Mouse (Mus musculus) intestine, embryonic 14.5 days (tissue): Measurements from ENCODE around the gene Gzmk. TPM values are rescaled to one million over a fixed set of nuclear protein-coding genes. Genes with fewer than 3 reads are reported as not detected.

ENCODE experiments used
- ATAC-seq: fragments of 200-750 bp; cut with Nextera tagmentation; replicated peaks from 2 replicates; pipeline ENCODE4 v1.8.0; 2017; ENCODE audit warnings: low read depth, moderate number of reproducible peaks, moderate TSS enrichment, moderate library complexity; ENCODE audit not compliant: low FRiP score, low TSS enrichment
- DNase-seq: peaks from one replicate; pipeline ENCODE4 v3.0.0-alpha.2; 2018; ENCODE audit warnings: low spot score
- H3K27ac ChIP-seq: fragments of 300-500 bp; sonication (generic); 2 replicates; pipeline ENCODE4 v1.5.1; 2014; ENCODE audit warnings: low read depth, mild to moderate bottlenecking, control low read depth
- H3K27me3 ChIP-seq: fragments of 300-500 bp; sonication (generic); replicated peaks from 2 replicates; pipeline ENCODE4 v1.6.1; 2014; ENCODE audit warnings: low read length, control low read depth; ENCODE audit not compliant: control insufficient read depth, insufficient read depth
- H3K36me3 ChIP-seq: fragments of 300-500 bp; sonication (generic); 2 replicates; pipeline ENCODE4 v1.6.1; 2014; ENCODE audit warnings: low read length, control low read depth; ENCODE audit not compliant: control insufficient read depth, insufficient read depth
- H3K4me1 ChIP-seq: fragments of 300-500 bp; sonication (generic); replicated peaks from 2 replicates; pipeline ENCODE4 v1.6.1; 2014; ENCODE audit warnings: low read length, control low read depth, mixed read lengths; ENCODE audit not compliant: control insufficient read depth, insufficient read depth
- H3K4me2 ChIP-seq: fragments of 300-500 bp; sonication (generic); 2 replicates; pipeline ENCODE4 v1.6.1; 2014; ENCODE audit warnings: low read length
- H3K4me3 ChIP-seq: fragments of 300-500 bp; sonication (generic); 2 replicates; pipeline ENCODE4 v1.5.1; 2014; ENCODE audit warnings: low read depth, low read length, control low read depth, mixed read lengths
- H3K9ac ChIP-seq: fragments of 300-500 bp; sonication (generic); 2 replicates; pipeline ENCODE4 v1.6.1; 2014; ENCODE audit warnings: mild to moderate bottlenecking, low read length
- H3K9me3 ChIP-seq: fragments of 300-500 bp; sonication (generic); 2 replicates; pipeline ENCODE4 v1.6.1; 2016; ENCODE audit warnings: low read length, control low read depth; ENCODE audit not compliant: control insufficient read depth
- WGBS: fragments of 180-500 bp; shearing (Covaris S2); extraction: QIAGEN DNeasy Blood & Tissue Kit; methylation state at CpG from one replicate; pipeline ENCODE4 v1.1.7; 2014; 5-methylcytosine and 5-hydroxymethylcytosine counted together
- polyA plus RNA-seq: library from polyadenylated mRNA; unstranded; fragments of >200 nt; fragmentation: Nextera tagmentation; extraction: Ambion mirVana; gene quantifications from 2 replicates; pipeline ENCODE4 v1.2.1, GENCODE M21; 2014

Gzmk gene
- 0.13 TPM in 1 of 2 replicates, not detected in the other for polyA plus RNA-seq

GRCm38 (mm10) chr13:113225811-113226210 lies at the start of gene Gzmk:
Gene Gzmk (minus strand): TSS chr13:113225908.
- DNase-seq = no peak

GRCm38 (mm10) chr13:113271189-113271588 lies 45.5 kb upstream of the Gzmk start:
- no peaks in the 10 kb centered on the region for H3K27me3 ChIP-seq
- no peak overlapping the region for H3K9ac ChIP-seq
- ATAC-seq (no peak), DNase-seq (no peak)
- no peak overlapping the region for H3K27ac ChIP-seq
- no peak overlapping the region for H3K4me2 ChIP-seq
- 93% methylated on average over 8 of the region's 8 CpGs for WGBS
- H3K4me3 ChIP-seq = no peak overlapping the region
- H3K9me3 ChIP-seq = no peaks in the 10 kb centered on the region
- no peaks in the 10 kb centered on the region for H3K36me3 ChIP-seq
- no peaks in the 10 kb centered on the region for H3K4me1 ChIP-seq

More at GRCm38 (mm10) chr13:113225811-113226210, at the start of gene Gzmk:
- no peak within 1 kb of the TSS for H3K4me3 ChIP-seq
- H3K4me2 ChIP-seq = no peak within 1 kb of the TSS
- H3K27ac ChIP-seq = no peak within 1 kb of the TSS
- no peak within 1 kb of the TSS for H3K9ac ChIP-seq
- WGBS = 48% methylated on average over 7 of the region's 7 CpGs
- ATAC-seq = no peak
- H3K9me3 ChIP-seq = no peaks in the 10 kb centered on the region
- 0 out of 2 replicates have a peak, but pooled peaks cover 6% of the 10 kb centered on the region for H3K4me1 ChIP-seq
- H3K36me3 ChIP-seq = no peaks in the 10 kb centered on the region
- no peaks in the 10 kb centered on the region for H3K27me3 ChIP-seq

GRCm38 (mm10) chr13:113269777-113270776 lies 44.4 kb upstream of the Gzmk start:
- H3K36me3 ChIP-seq = no peaks in the 10 kb centered on the region
- H3K4me1 ChIP-seq = no peaks in the 10 kb centered on the region
- no peaks in the 10 kb centered on the region for H3K27me3 ChIP-seq
- no peak overlapping the region for H3K4me3 ChIP-seq
- no peaks in the 10 kb centered on the region for H3K9me3 ChIP-seq
- H3K4me2 ChIP-seq = no peak overlapping the region
- WGBS = 58% methylated on average over 18 of the region's 18 CpGs
- no peak overlapping the region for H3K27ac ChIP-seq
- DNase-seq = peak; percentile 88
- ATAC-seq = peak; percentile 51; the same call in 1 of the 2 replicates
- no peak overlapping the region for H3K9ac ChIP-seq

GRCm38 (mm10) chr13:113267204-113267603 lies 41.5 kb upstream of the Gzmk start:
- Histone ChIP-seq H3K4me2 (no peak overlapping the region), H3K27me3 (no peaks in the 10 kb centered on the region), H3K9ac (no peak overlapping the region), H3K27ac (no peak overlapping the region), H3K9me3 (no peaks in the 10 kb centered on the region), H3K4me1 (no peaks in the 10 kb centered on the region), H3K36me3 (no peaks in the 10 kb centered on the region), H3K4me3 (no peak overlapping the region)
- DNase-seq = no peak
- 77% methylated on average over 3 of the region's 3 CpGs for WGBS
- no peak for ATAC-seq

- H3K9ac ChIP-seq = no peak overlapping the region
These were observed 40.8 kb upstream of the Gzmk start for GRCm38 (mm10) chr13:113266495-113266951.

GRCm38 (mm10) chr13:113265257-113265656 lies 39.5 kb upstream of the Gzmk start:
- H3K27me3 ChIP-seq = no peaks in the 10 kb centered on the region
- DNase-seq = peak; percentile 87
- H3K4me2 ChIP-seq = no peak overlapping the region
- H3K27ac ChIP-seq = no peak overlapping the region
- no peak overlapping the region for H3K4me3 ChIP-seq
- H3K9me3 ChIP-seq = no peaks in the 10 kb centered on the region
- H3K36me3 ChIP-seq = no peaks in the 10 kb centered on the region
- H3K9ac ChIP-seq = no peak overlapping the region
- ATAC-seq = no peak
- WGBS = 25% methylated on average over 13 of the region's 13 CpGs
- H3K4me1 ChIP-seq = no peaks in the 10 kb centered on the region

More at GRCm38 (mm10) chr13:113266495-113266951, 40.8 kb upstream of the Gzmk start:
- DNase-seq = peak; percentile 94
- no peaks in the 10 kb centered on the region for H3K9me3 ChIP-seq
- no peak; the same call in 1 of the 2 replicates for ATAC-seq
- no peaks in the 10 kb centered on the region for H3K36me3 ChIP-seq
- H3K27me3 ChIP-seq = no peaks in the 10 kb centered on the region
- H3K27ac ChIP-seq = no peak overlapping the region
- no peak overlapping the region for H3K4me3 ChIP-seq
- no peaks in the 10 kb centered on the region for H3K4me1 ChIP-seq
- 27% methylated on average over 9 of the region's 9 CpGs for WGBS
- 0 out of 2 replicates have a peak overlapping the region, but pooled peaks have one; percentile 9 for H3K4me2 ChIP-seq

- no peak overlapping the region for H3K9ac ChIP-seq
- no peaks in the 10 kb centered on the region for H3K27me3 ChIP-seq
- H3K4me3 ChIP-seq = no peak overlapping the region
- H3K4me1 ChIP-seq = no peaks in the 10 kb centered on the region
- 72% methylated on average over 12 of the region's 12 CpGs for WGBS
- H3K4me2 ChIP-seq = no peak overlapping the region
- DNase-seq (no peak), ATAC-seq (no peak)
- H3K36me3 ChIP-seq = no peaks in the 10 kb centered on the region
- no peaks in the 10 kb centered on the region for H3K9me3 ChIP-seq
- H3K27ac ChIP-seq = no peak overlapping the region
These were observed 37.1 kb upstream of the Gzmk start for GRCm38 (mm10) chr13:113262822-113263221.

GRCm38 (mm10) chr13:113259237-113259636 lies 33.5 kb upstream of the Gzmk start:
- Histone ChIP-seq H3K4me3 (no peak overlapping the region), H3K27ac (no peak overlapping the region), H3K36me3 (no peaks in the 10 kb centered on the region), H3K27me3 (no peaks in the 10 kb centered on the region), H3K4me2 (no peak overlapping the region), H3K4me1 (no peaks in the 10 kb centered on the region), H3K9ac (no peak overlapping the region), H3K9me3 (no peaks in the 10 kb centered on the region)
- ATAC-seq = no peak
- WGBS = 90% methylated on average over 5 of the region's 5 CpGs
- DNase-seq = no peak
